Mouse (Mus musculus) limb, embryonic 10.5 days (tissue): ENCODE data around the gene Hist1h2af. TPM values are rescaled to one million over a fixed set of nuclear protein-coding genes. Genes with fewer than 3 reads are reported as not detected.
"Not testable (repeated sequence)": the region's sequence is repeated elsewhere in the genome, so short reads cannot be mapped to it uniquely, and the experiment has no call there.

ENCODE experiments used
- DNase-seq: peaks from one replicate; pipeline ENCODE4 v3.0.0-alpha.2; 2017; ENCODE audit warnings: low spot score
- H3K27ac ChIP-seq: fragments of 300-500 bp; sonication (generic); 2 replicates; pipeline ENCODE4 v1.5.1; 2016; ENCODE audit warnings: mild to moderate bottlenecking
- H3K27me3 ChIP-seq: fragments of 300-500 bp; sonication (generic); 2 replicates; pipeline ENCODE4 v1.6.1; 2016; ENCODE audit warnings: low read depth, mild to moderate bottlenecking; ENCODE audit not compliant: poor library complexity, severe bottlenecking
- H3K36me3 ChIP-seq: fragments of 300-500 bp; sonication (generic); 2 replicates; pipeline ENCODE4 v1.6.1; 2016; ENCODE audit warnings: mild to moderate bottlenecking, moderate library complexity
- H3K4me1 ChIP-seq: fragments of 300-500 bp; sonication (generic); 2 replicates; pipeline ENCODE4 v1.6.1; 2016
- H3K4me3 ChIP-seq: fragments of 300-500 bp; sonication (generic); 2 replicates; pipeline ENCODE4 v1.5.1; 2016; ENCODE audit warnings: mild to moderate bottlenecking, moderate library complexity
- H3K9me3 ChIP-seq: fragments of 300-500 bp; sonication (generic); replicated peaks from 2 replicates; pipeline ENCODE4 v1.6.1; 2016; ENCODE audit warnings: mild to moderate bottlenecking
- whole genome bisulfite sequencing: fragments of 180-500 bp; shearing (Covaris S2); methylation state at CpG from one replicate; pipeline ENCODE4 v1.1.7; 2016; 5-methylcytosine and 5-hydroxymethylcytosine counted together
- polyA plus RNA-seq: library from polyadenylated mRNA; unstranded; fragments of >200 nt; fragmentation: Nextera tagmentation; extraction: Ambion mirVana; gene quantifications from 2 replicates; pipeline ENCODE4 v1.2.1, GENCODE M21; 2016

Hist1h2af gene
- polyA plus RNA-seq, 1 experiment from 2014 or later, result 11.7 TPM

- H3K36me3 ChIP-seq, H3K9me3 ChIP-seq, H3K27me3 ChIP-seq: not testable (repeated sequence)
- peaks cover 26% of the 10 kb centered on the region for H3K4me1 ChIP-seq
- H3K4me3 ChIP-seq, result peak within 1 kb of the TSS; percentile 56
- WGBS, result 1% methylated on average over 42 of the region's 42 CpGs
- peak within 1 kb of the TSS; percentile 91 for H3K27ac ChIP-seq
- peak; percentile 84 for DNase-seq
Measured at GRCm38 (mm10) chr13:23573898-23574524, 40.3 kb downstream of the Hist1h2af start, which contains the start of the genes Hist1h2bf and Hist1h2ad. Hist1h2bf (minus strand) TSS chr13:23574196. Hist1h2ad (plus strand) TSS chr13:23574381.

- peak overlapping the region; percentile 91 for H3K27ac ChIP-seq
- not testable (repeated sequence) for H3K27me3 ChIP-seq, H3K9me3 ChIP-seq, DNase-seq, H3K36me3 ChIP-seq
- WGBS, result under 1% methylated on average over 10 of the region's 39 CpGs
- peak overlapping the region; percentile 56 for H3K4me3 ChIP-seq
- peaks cover 26% of the 10 kb centered on the region for H3K4me1 ChIP-seq
Measured at GRCm38 (mm10) chr13:23574546-23575170, 41.0 kb downstream of the Hist1h2af start.

GRCm38 (mm10) chr13:23575271-23575851, 41.7 kb downstream of the Hist1h2af start, which contains the start of gene Hist1h3d:
Hist1h3d (plus strand) TSS chr13:23575763.
- H3K36me3 ChIP-seq, result no peaks in the 10 kb centered on the region
- no peaks in the 10 kb centered on the region for H3K27me3 ChIP-seq
- no peaks in the 10 kb centered on the region for H3K9me3 ChIP-seq
- H3K27ac ChIP-seq, result peak within 1 kb of the TSS; percentile 91
- no peak for DNase-seq
- under 1% methylated on average over 18 of the region's 18 CpGs for WGBS
- H3K4me1 ChIP-seq, result peaks cover 23% of the 10 kb centered on the region
- H3K4me3 ChIP-seq, result peak within 1 kb of the TSS; percentile 56

- Histone ChIP-seq H3K27ac (peak overlapping the region; percentile 91), H3K4me3 (peak overlapping the region; percentile 56), H3K4me1 (peaks cover 28% of the 10 kb centered on the region)
- WGBS, result 2% methylated on average over 8 of the region's 40 CpGs
- DNase-seq, H3K36me3 ChIP-seq, H3K27me3 ChIP-seq, H3K9me3 ChIP-seq: not testable (repeated sequence)
Measured at GRCm38 (mm10) chr13:23575864-23576313, 42.2 kb downstream of the Hist1h2af start.

GRCm38 (mm10) chr13:23576351-23576881, 42.7 kb downstream of the Hist1h2af start:
- WGBS, result 5% methylated on average over 7 of the region's 7 CpGs
- Histone ChIP-seq H3K27ac (peak overlapping the region; percentile 91), H3K9me3 (no peaks in the 10 kb centered on the region), H3K4me3 (peak overlapping the region; percentile 56), H3K36me3 (no peaks in the 10 kb centered on the region), H3K27me3 (no peaks in the 10 kb centered on the region), H3K4me1 (peaks cover 31% of the 10 kb centered on the region)
- peak; percentile 61 for DNase-seq

GRCm38 (mm10) chr13:23576906-23577639, 43.4 kb downstream of the Hist1h2af start:
- Histone ChIP-seq H3K36me3 (no peaks in the 10 kb centered on the region), H3K4me3 (peak overlapping the region; percentile 56), H3K9me3 (no peaks in the 10 kb centered on the region), H3K27me3 (no peaks in the 10 kb centered on the region), H3K4me1 (peaks cover 31% of the 10 kb centered on the region), H3K27ac (peak overlapping the region; percentile 91)
- WGBS, result 57% methylated on average over 6 of the region's 6 CpGs
- DNase-seq, result no peak

- no peaks in the 10 kb centered on the region for H3K9me3 ChIP-seq
- WGBS, result 88% methylated on average over 1 of the region's 1 CpGs
- no peak for DNase-seq
- no peaks in the 10 kb centered on the region for H3K27me3 ChIP-seq
- no peak overlapping the region for H3K4me3 ChIP-seq
- H3K4me1 ChIP-seq, result peaks cover 30% of the 10 kb centered on the region
- H3K27ac ChIP-seq, result peak overlapping the region; percentile 91
- H3K36me3 ChIP-seq, result no peaks in the 10 kb centered on the region
Measured at GRCm38 (mm10) chr13:23577835-23578234, 44.1 kb downstream of the Hist1h2af start.

GRCm38 (mm10) chr13:23581408-23582218, 47.9 kb downstream of the Hist1h2af start, which contains the start of gene Hist1h4d:
Hist1h4d (plus strand) TSS chr13:23581598.
- 0% methylated on average over 43 of the region's 43 CpGs for WGBS
- H3K4me1 ChIP-seq, result peaks cover 41% of the 10 kb centered on the region
- H3K36me3 ChIP-seq, result no peaks in the 10 kb centered on the region
- no peaks in the 10 kb centered on the region for H3K9me3 ChIP-seq
- peak within 1 kb of the TSS; percentile 95 for H3K27ac ChIP-seq
- peak within 1 kb of the TSS; percentile 61 for H3K4me3 ChIP-seq
- DNase-seq, result peak; percentile 95
- H3K27me3 ChIP-seq, result no peaks in the 10 kb centered on the region

- Histone ChIP-seq H3K4me3 (peak overlapping the region; percentile 61), H3K4me1 (peaks cover 39% of the 10 kb centered on the region), H3K36me3 (no peaks in the 10 kb centered on the region), H3K27ac (peak overlapping the region; percentile 95), H3K27me3 (no peaks in the 10 kb centered on the region), H3K9me3 (no peaks in the 10 kb centered on the region)
- 5% methylated on average over 6 of the region's 6 CpGs for WGBS
- no peak for DNase-seq
Measured at GRCm38 (mm10) chr13:23582219-23583056, 48.7 kb downstream of the Hist1h2af start.

GRCm38 (mm10) chr13:23583387-23584068, 49.8 kb downstream of the Hist1h2af start:
- H3K4me1 ChIP-seq, result peaks cover 39% of the 10 kb centered on the region

More at GRCm38 (mm10) chr13:23583387-23584068, 49.8 kb downstream of the Hist1h2af start:
- Histone ChIP-seq H3K4me3 (peak overlapping the region; percentile 26; the same call in 1 of the 2 replicates), H3K27me3 (no peaks in the 10 kb centered on the region), H3K27ac (peak overlapping the region; percentile 95), H3K36me3 (no peaks in the 10 kb centered on the region), H3K9me3 (no peaks in the 10 kb centered on the region)
- DNase-seq, result no peak
